Mouse (Mus musculus) CH12.LX (cell line): ENCODE results near the gene Olfr1321. TPM values are rescaled to one million over a fixed set of nuclear protein-coding genes. Genes with fewer than 3 reads are reported as not detected.

Experiments
- DNase-seq: peaks from one replicate; pipeline ENCODE4 v3.0.0-alpha.2; 2013; ENCODE audit errors: extremely low read depth
- H3K27ac ChIP-seq: 2 replicates; pipeline ENCODE4 v1.5.1; 2012; ENCODE audit warnings: low read depth, mild to moderate bottlenecking, control low read depth, moderate library complexity; ENCODE audit not compliant: insufficient read depth
- H3K27me3 ChIP-seq: replicated peaks from 2 replicates; pipeline ENCODE3; 2012; ENCODE audit warnings: inconsistent platforms
- H3K36me3 ChIP-seq, 2 experiments: replicated peaks in 1 of 2; 2 replicates each; pipeline versions ENCODE3 to v1.6.1; 2012; ENCODE audit warnings: inconsistent platforms in 1 of 2, low read length in 1 of 2, mild to moderate bottlenecking in 1 of 2, mixed read lengths in 1 of 2, moderate library complexity in 1 of 2; ENCODE audit not compliant: control insufficient read depth in 1 of 2, insufficient read depth in 1 of 2
- H3K4me1 ChIP-seq, 2 experiments: 2 replicates each; pipeline ENCODE4 v1.6.1; 2012; ENCODE audit warnings: inconsistent platforms in 1 of 2, moderate library complexity in 1 of 2; ENCODE audit not compliant: insufficient read depth in 2 of 2, control insufficient read depth in 1 of 2
- H3K4me2 ChIP-seq: 2 replicates; pipeline ENCODE4 v1.6.1; 2012; ENCODE audit warnings: low read depth, mild to moderate bottlenecking, control low read depth; ENCODE audit not compliant: poor library complexity, insufficient read depth, severe bottlenecking
- H3K4me3 ChIP-seq, 3 experiments: fragments of 150-350 bp in 1 of 3; sonication (generic) in 1 of 3; replicated peaks in 1 of 3; 2 replicates each; pipeline versions ENCODE3 to v1.5.1; 2011 to 2012; ENCODE audit warnings: low read depth in 2 of 3, low read length in 2 of 3, mild to moderate bottlenecking in 2 of 3, moderate library complexity in 2 of 3, control low read depth in 1 of 3, improper control_type of control experiment in 1 of 3, inconsistent platforms in 1 of 3, mixed read lengths in 1 of 3; ENCODE audit not compliant: poor library complexity in 1 of 3
- H3K79me2 ChIP-seq: replicated peaks from 2 replicates; pipeline ENCODE4 v1.6.1; 2012; ENCODE audit warnings: mild to moderate bottlenecking, moderate library complexity; ENCODE audit not compliant: control insufficient read depth, poor library complexity, insufficient read depth, severe bottlenecking; ENCODE audit errors: extremely low read depth
- H3K9ac ChIP-seq: 2 replicates; pipeline ENCODE4 v1.6.1; 2012; ENCODE audit warnings: low read depth, mild to moderate bottlenecking, control low read depth, moderate library complexity; ENCODE audit not compliant: insufficient read depth
- H3K9me3 ChIP-seq: replicated peaks from 2 replicates; pipeline ENCODE3; 2012; ENCODE audit warnings: low read length, inconsistent platforms, mixed read lengths
- CHD1 ChIP-seq: IDR thresholded peaks from 2 replicates; pipeline ENCODE4 v1.6.1; 2012; ENCODE audit warnings: low read depth, low read length, improper control_type of control experiment, inconsistent platforms
- CHD2 ChIP-seq: IDR thresholded peaks from 2 replicates; pipeline ENCODE4 v1.6.1; 2011; ENCODE audit warnings: low read length, improper control_type of control experiment
- KAT2A ChIP-seq: IDR thresholded peaks from 2 replicates; pipeline ENCODE4 v1.6.1; 2012; ENCODE audit warnings: low read length, improper control_type of control experiment, inconsistent platforms; ENCODE audit not compliant: insufficient replicate concordance
- NRF1 ChIP-seq: IDR thresholded peaks from 2 replicates; pipeline ENCODE4 v1.6.1; 2014; ENCODE audit warnings: low read depth, mild to moderate bottlenecking, inconsistent platforms, low read length, improper control_type of control experiment, moderate library complexity
- RAD21 ChIP-seq: IDR thresholded peaks from 2 replicates; pipeline ENCODE4 v1.6.1; 2011; ENCODE audit warnings: low read depth, mild to moderate bottlenecking, low read length, improper control_type of control experiment, moderate library complexity
- SIN3A ChIP-seq: IDR thresholded peaks from 2 replicates; pipeline ENCODE4 v1.6.1; 2012; ENCODE audit warnings: low read length, improper control_type of control experiment, inconsistent platforms
- TCF12 ChIP-seq: IDR thresholded peaks from 2 replicates; pipeline ENCODE4 v1.6.1; 2014; ENCODE audit warnings: low read depth, mild to moderate bottlenecking, inconsistent platforms, low read length, improper control_type of control experiment
- ZKSCAN1 ChIP-seq: IDR thresholded peaks from 2 replicates; pipeline ENCODE4 v1.6.1; 2012; ENCODE audit warnings: low read depth, inconsistent platforms, low read length, improper control_type of control experiment, borderline replicate concordance
- dilution Hi-C: fragments of 300-500 bp; cut with MboI; formaldehyde crosslinking; loops from 2 replicates; pipeline ENCODE4 v1.14.3; 2020; ENCODE audit warnings: low sequenced_read_pairs; ENCODE audit not compliant: extremely low pct_unique_long_range_greater_than_20kb, extremely low pct_ligation_motif_present
- in situ Hi-C: fragments of 300-500 bp; cut with MboI; formaldehyde crosslinking; loops from 3 replicates; pipeline ENCODE4 v1.14.3; 2019; ENCODE audit warnings: low sequenced_read_pairs, low pct_ligation_motif_present, low pct_unique_long_range_greater_than_20kb, mixed read lengths
- polyA plus RNA-seq: library from polyadenylated mRNA; unstranded; fragments of >175 nt; gene quantifications from 2 replicates; pipeline ENCODE4 v1.2.1, GENCODE M21; 2012; ENCODE audit warnings: low read depth; ENCODE audit not compliant: insufficient read length
- total RNA-seq, 2 experiments: library from RNA; depleted of rRNA; stranded (reverse); fragments of 300-350 nt in 1 of 2; fragments of >200 nt in 1 of 2; gene quantifications; 2 replicates each; pipeline ENCODE4 v1.2.3; 2012 to 2014

The Olfr1321 gene
- total and polyA plus RNA-seq, 3 experiments, result not detected

- Histone ChIP-seq H3K9me3 (no peaks in the 10 kb centered on the region), H3K27ac (no peak overlapping the region), H3K9ac (no peak overlapping the region), H3K79me2 (no peaks in the 10 kb centered on the region), H3K36me3 (no peaks in the 10 kb centered on the region), H3K27me3 (no peaks in the 10 kb centered on the region)
- in situ Hi-C loops (no loop called here), dilution Hi-C loops (no loop called here)
- no peak for DNase-seq
- TF ChIP-seq TCF12 (no peak), KAT2A (no peak), ZKSCAN1 (no peak), RAD21 (no peak), CHD1 (no peak), SIN3A (no peak), CHD2 (no peak), NRF1 (no peak)
- TF ChIP-seq, all 38 proteins: peak for 0
- Histone ChIP-seq H3K4me3 (no peak overlapping the region), H3K4me1 (no peaks in the 10 kb centered on the region), H3K4me2 (no peak overlapping the region)
These were observed 10.3 kb upstream of the Olfr1321 start for GRCm38 (mm10) chrX:49745192-49745591.

Other genes with a start within 250 kb of the Olfr1321 start
- not detected in 2 replicates for gene Olfr1320, start 62.7 kb downstream of the Olfr1321 start, total RNA-seq (2012; rRNA removed)
- gene Olfr1320, start 62.7 kb downstream of the Olfr1321 start, total RNA-seq (2014; rRNA removed), result not detected in 2 replicates
- not detected in 2 replicates for gene Olfr1320, start 62.7 kb downstream of the Olfr1321 start, polyA plus RNA-seq
- not detected in 2 replicates for gene Igsf1, start 62.7 kb upstream of the Olfr1321 start, total RNA-seq (2012; rRNA removed)
- not detected in 2 replicates for gene Igsf1, start 62.7 kb upstream of the Olfr1321 start, total RNA-seq (2014; rRNA removed)
- not detected in 2 replicates for gene Igsf1, start 62.7 kb upstream of the Olfr1321 start, polyA plus RNA-seq
- gene Olfr1322, start 156.4 kb upstream of the Olfr1321 start, total RNA-seq (2012; rRNA removed), result not detected in 2 replicates
- not detected in 2 replicates for gene Olfr1322, start 156.4 kb upstream of the Olfr1321 start, total RNA-seq (2014; rRNA removed)
- gene Olfr1322, start 156.4 kb upstream of the Olfr1321 start, polyA plus RNA-seq, result 0.11 TPM in 1 of 2 replicates, not detected in the other